Mouse (Mus musculus) lung, adult 2 months (tissue): Measurements from ENCODE around the gene Zfp566.

Experiments used
- CTCF ChIP-seq: fragments of 200-500 bp; IDR thresholded peaks from 2 replicates; pipeline ENCODE4 v1.5.1; 2011; ENCODE audit warnings: mild to moderate bottlenecking, low read length, control low read depth; ENCODE audit not compliant: insufficient read depth
- POLR2A ChIP-seq: fragments of 200-500 bp; IDR thresholded peaks from 2 replicates; pipeline ENCODE4 v1.6.1; 2011; ENCODE audit warnings: low read depth, mild to moderate bottlenecking, control low read depth, low read length, borderline replicate concordance; ENCODE audit errors: extremely low read depth

- TF ChIP-seq CTCF (no peak), POLR2A (no peak)
Measured at GRCm38 (mm10) chr7:30030677-30031076, 59.6 kb downstream of the Zfp566 start.
